Mouse (Mus musculus) adrenal gland, postnatal 25 days (tissue): ENCODE results near the gene Rnf214. TPM values are rescaled to one million over a fixed set of nuclear protein-coding genes. Genes with fewer than 3 reads are reported as not detected.

Experiments used
- DNase-seq: peaks from one replicate; pipeline ENCODE4 v3.0.0; 2021; ENCODE audit warnings: mixed read lengths
- microRNA-seq, 2 experiments: library from miRNA; unstranded; fragments of <30 nt; microRNA quantifications; one replicate each; pipeline ENCODE4 v1.2.0; 2021
- total RNA-seq: library from RNA; stranded (reverse); gene quantifications from 2 replicates; pipeline ENCODE4 v1.2.3, GENCODE M21; 2021

The Rnf214 gene
- total RNA-seq, 1 experiment from 2014 or later: 56.0 TPM

DNA sequence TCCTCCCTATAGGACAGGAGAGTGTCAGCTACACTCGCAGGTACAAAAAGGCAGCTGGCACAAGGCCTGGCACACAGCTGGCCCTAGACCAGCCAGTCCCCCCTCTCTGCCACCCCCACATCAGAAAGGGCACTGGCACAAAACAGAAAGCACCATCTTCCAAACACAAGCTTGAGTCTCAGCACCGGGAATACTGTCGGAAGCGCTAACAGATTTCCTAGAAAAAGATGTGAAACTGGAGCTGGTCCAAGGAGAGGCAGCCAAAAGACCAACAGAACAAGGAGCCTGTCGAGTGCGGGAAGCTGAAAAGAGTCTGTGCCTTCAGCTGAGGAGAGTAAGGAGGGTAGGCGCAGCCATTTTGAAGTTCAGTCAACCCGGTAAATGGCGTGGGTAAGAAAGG is 91.6 kb downstream of the Rnf214 start:
- DNase-seq: no peak

Small RNA genes lying within 50 kb of the gene (microRNA-seq; reads per million reads assigned to microRNA genes)
- gene Mir7087: 0.69 to 1.1 reads per million in 2 experiments

Other genes with a start within 250 kb of the Rnf214 start
- gene Cep164, start 78.2 kb downstream of the Rnf214 start, total RNA-seq: 20.6 and 23.1 TPM in 2 replicates
- 22.6 and 31.1 TPM in 2 replicates for gene Bace1, start 68.3 kb downstream of the Rnf214 start, total RNA-seq
- gene Pcsk7, start 414 bp downstream of the Rnf214 start, total RNA-seq: 28.9 and 33.7 TPM in 2 replicates
- gene Tagln, start 29.1 kb upstream of the Rnf214 start, total RNA-seq: 51.0 and 70.2 TPM in 2 replicates
- gene Sidt2, start 48.3 kb upstream of the Rnf214 start, total RNA-seq: 286 and 328 TPM in 2 replicates
- 112 and 146 TPM in 2 replicates for gene Pafah1b2, start 105.8 kb upstream of the Rnf214 start, total RNA-seq
- 57.3 and 63.2 TPM in 2 replicates for gene Sik3, start 105.9 kb upstream of the Rnf214 start, total RNA-seq